Mouse (Mus musculus): Measurements from ENCODE around the gene Aspscr1.

- TF ChIP-seq TCF12 (IDR thresholded peaks at IDR 0.05; ENCODE audit: insufficient read depth, poor library complexity, severe bottlenecking) = no peak
- TF ChIP-seq CEBPB (IDR thresholded peaks at IDR 0.05; ENCODE audit: insufficient read depth, poor library complexity, severe bottlenecking) = no peak
- no peak for TF ChIP-seq POLR2AphosphoS2 (IDR thresholded peaks at IDR 0.05; ENCODE audit: insufficient read length, low read depth)
- peak; percentile 52 for TF ChIP-seq POLR2A (IDR thresholded peaks at IDR 0.05; ENCODE audit: insufficient read length, low read depth)
- no peak for TF ChIP-seq E2F4 (IDR thresholded peaks at IDR 0.05; ENCODE audit: insufficient read depth)
Observed at GRCm38 (mm10) chr11:120731858-120732680, 59.3 kb downstream of the Aspscr1 start, which contains the start of gene Cbr2.

Data from myocyte (in vitro differentiated cells).